Mouse (Mus musculus) embryonic stem cell, embryonic (primary cell): ENCODE data around the gene Pif1.

ENCODE experiments used
- CTCF ChIA-PET, 4 experiments: fragments of 300-600 bp in 2 of 4; fragments of 350-600 bp in 2 of 4; sonication (Branson Sonifier 250); formaldehyde crosslinking; loops; one replicate each; lab custom pipeline; 2022; ENCODE audit warnings: inconsistent platforms in 2 of 4; lab: Charles Lee
- POLR2A ChIA-PET, 4 experiments: fragments of 300-600 bp in 2 of 4; fragments of 350-600 bp in 2 of 4; sonication (Branson Sonifier 250); formaldehyde crosslinking; loops; one replicate each; lab custom pipeline; 2022; ENCODE audit warnings: antibody characterized with exemption in 4 of 4, inconsistent platforms in 1 of 4; lab: Charles Lee

Gene Pif1

GRCm38 (mm10) chr9:65603401-65604102 lies 16.6 kb downstream of the Pif1 start:
- ChIA-PET CTCF (interaction anchor here (0.5 to 7.6 kb wide), 49 partner anchors 9 to 911 kb away, joined by 3 to 268 read pairs (median 4); partner anchors contain the start of genes Oaz2 (in 2 of the 4), Ankdd1a (in 1 of the 4), Fbxl22 (in 1 of the 4) and Pif1 (in 1 of the 4)), POLR2A (interaction anchor here in 3 of 4 experiments (0.5 to 15.0 kb wide), 29 partner anchors 10 to 311 kb away, joined by 3 to 240 read pairs (median 4); partner anchors contain the start of genes Oaz2 (in 1 of the 3), Plekho2 (in 1 of the 3), Rbpms2 (in 1 of the 3) and Zfp609 (in 1 of the 3))

- POLR2A ChIA-PET, result interaction anchor here (0.5 to 15.0 kb wide), 82 partner anchors 8 to 623 kb away, joined by 3 to 240 read pairs (median 6); partner anchors contain the start of genes Csnk1g1 (in 2 of the 4), Mtfmt (in 2 of the 4), Oaz2 (in 2 of the 4) and Pif1 (in 2 of the 4)
- CTCF ChIA-PET, result interaction anchor here (0.5 to 7.6 kb wide), 99 partner anchors 10 to 741 kb away, joined by 3 to 268 read pairs (median 4); partner anchors contain the start of genes Oaz2 (in 2 of the 4), Zfp609 (in 2 of the 4), Mtfmt (in 1 of the 4) and Plekho2 (in 1 of the 4)
These were observed 18.6 kb downstream of the Pif1 start for GRCm38 (mm10) chr9:65605471-65606136.

GRCm38 (mm10) chr9:65606321-65607109 lies 19.6 kb downstream of the Pif1 start:
- ChIA-PET CTCF (interaction anchor here (0.6 to 7.6 kb wide), 40 partner anchors 8 to 1396 kb away, joined by 3 to 268 read pairs (median 6); partner anchors contain the start of genes Mtfmt (in 1 of the 4), Oaz2 (in 1 of the 4), Plekho2 (in 1 of the 4) and Zfp609 (in 1 of the 4)), POLR2A (interaction anchor here (0.6 to 15.0 kb wide), 78 partner anchors 8 to 905 kb away, joined by 3 to 240 read pairs (median 6); partner anchors contain the start of genes Csnk1g1 (in 2 of the 4), Oaz2 (in 2 of the 4), Pif1 (in 2 of the 4) and Plekho2 (in 2 of the 4))

- POLR2A ChIA-PET, result interaction anchor here (0.6 to 15.0 kb wide), 56 partner anchors 8 to 411 kb away, joined by 3 to 240 read pairs (median 9); partner anchors contain the start of genes Pif1 (in 2 of the 4), Plekho2 (in 2 of the 4), Rbpms2 (in 2 of the 4) and Oaz2 (in 1 of the 4)
- CTCF ChIA-PET, result interaction anchor here (0.5 to 7.6 kb wide), 17 partner anchors 8 to 1395 kb away, joined by 3 to 268 read pairs (median 12); partner anchors contain the start of genes Mtfmt (in 1 of the 4), Oaz2 (in 1 of the 4) and Zfp609 (in 1 of the 4)
These were observed 20.2 kb downstream of the Pif1 start for GRCm38 (mm10) chr9:65607120-65607519.

DNA sequence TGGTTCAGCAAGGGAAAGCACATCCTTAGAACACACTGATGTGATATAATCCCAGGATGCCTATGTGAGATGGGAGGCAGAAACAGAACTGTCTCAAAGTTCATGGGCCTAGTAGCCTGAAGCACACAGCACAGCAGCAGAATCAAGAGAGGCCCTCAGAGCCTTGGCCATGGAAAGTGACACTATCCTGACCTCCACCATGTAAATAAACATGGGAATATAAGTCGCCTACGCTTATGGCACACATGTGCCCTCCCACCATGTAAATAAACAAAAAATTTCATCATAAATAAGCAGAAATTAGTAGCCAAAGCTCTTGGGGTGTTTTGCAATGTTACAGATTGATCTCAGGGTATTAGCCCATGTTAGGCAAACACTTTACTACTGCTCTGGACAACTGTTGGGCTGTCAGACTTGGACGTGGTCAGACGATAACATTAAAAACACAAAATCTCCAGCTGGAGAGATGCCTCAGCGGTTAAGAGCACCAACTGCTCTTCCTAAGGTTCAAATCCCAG lies 25.1 kb downstream of the Pif1 start:
- CTCF ChIA-PET, result interaction anchor here in 2 of 4 experiments (1.0 to 2.2 kb wide), 4 partner anchors 8 to 52 kb away, joined by 3 to 8 read pairs (median 3); no protein-coding TSS in a partner anchor
- POLR2A ChIA-PET, result interaction anchor here in 2 of 4 experiments (0.9 to 5.3 kb wide), 11 partner anchors 8 to 52 kb away, joined by 3 to 21 read pairs (median 4); no protein-coding TSS in a partner anchor

DNA sequence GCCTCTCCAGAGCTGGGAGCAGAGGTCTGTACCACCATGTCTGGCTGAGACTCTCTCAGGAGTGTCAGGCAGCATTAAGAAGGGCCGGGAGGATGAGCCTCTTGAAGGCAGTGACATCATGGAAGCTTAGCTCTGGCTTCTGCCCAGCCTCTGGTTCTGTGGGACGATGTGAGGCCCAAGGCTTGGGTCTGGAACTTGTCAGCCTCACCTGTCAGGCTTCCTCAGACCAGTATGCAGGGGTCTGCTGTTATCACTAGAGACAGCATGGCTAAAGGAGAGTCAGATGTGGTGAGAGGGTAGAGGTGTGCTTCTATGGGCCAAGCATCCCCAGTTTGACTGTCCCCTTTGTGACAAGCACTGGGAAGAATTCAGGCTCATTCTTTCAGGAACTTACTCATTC lies 26.1 kb downstream of the Pif1 start:
- ChIA-PET POLR2A (interaction anchor here in 1 of 4 experiments (0.5 to 1.2 kb wide), 7 partner anchors 17 to 51 kb away, joined by 3 to 6 read pairs (median 4); no protein-coding TSS in a partner anchor), CTCF (interaction anchor here in 3 of 4 experiments (0.6 to 1.2 kb wide), 3 partner anchors 9 to 51 kb away, joined by 3 to 5 read pairs (median 4); no protein-coding TSS in a partner anchor)

DNA sequence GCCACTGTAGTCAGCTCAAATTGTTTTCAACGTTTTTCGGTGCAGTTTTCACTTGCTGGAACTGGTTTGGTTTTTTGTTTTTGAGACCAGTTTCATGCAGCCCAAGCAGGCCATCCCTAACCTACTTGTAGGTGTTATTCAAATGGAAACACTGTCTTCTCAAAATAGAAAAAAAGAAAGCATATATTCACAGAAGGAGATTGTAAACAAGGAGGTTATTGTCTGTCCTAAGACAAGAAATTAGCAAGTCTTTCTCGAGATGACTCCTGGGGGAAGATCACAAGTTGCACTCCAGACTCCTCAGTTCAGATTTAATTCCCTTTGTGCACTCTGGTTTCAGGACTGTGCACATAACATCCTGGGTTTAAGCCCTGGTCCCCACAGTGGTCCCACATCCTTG lies 32.4 kb downstream of the Pif1 start:
- POLR2A ChIA-PET, result interaction anchor here in 3 of 4 experiments (0.5 to 23.9 kb wide), 25 partner anchors 9 to 105 kb away, joined by 3 to 590 read pairs (median 7); partner anchors contain the start of genes Rbpms2 (in 3 of the 3), Oaz2 (in 1 of the 3) and Plekho2 (in 1 of the 3)
- CTCF ChIA-PET, result interaction anchor here in 3 of 4 experiments (0.6 to 2.9 kb wide), 7 partner anchors 13 to 46 kb away, joined by 3 to 19 read pairs (median 4); no protein-coding TSS in a partner anchor

DNA sequence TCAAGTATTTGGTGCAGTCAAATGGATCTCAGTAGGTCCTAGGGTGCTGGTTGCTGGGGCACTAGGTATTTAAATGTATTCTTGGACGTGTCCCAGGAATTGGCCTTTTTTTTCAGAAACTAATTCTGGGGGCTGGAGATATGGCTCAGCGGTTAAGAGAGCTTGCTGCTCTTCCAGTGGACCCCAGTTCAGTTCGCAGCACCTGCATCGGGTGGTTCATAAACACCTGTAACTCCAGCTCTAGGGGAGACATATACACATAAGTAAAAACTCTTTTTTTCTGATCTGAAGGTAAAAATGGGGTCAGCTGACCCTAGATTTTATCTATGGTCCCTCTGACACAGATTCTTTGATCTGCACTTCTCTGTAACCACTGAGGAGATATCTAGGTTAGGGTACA lies 34.2 kb downstream of the Pif1 start:
- CTCF ChIA-PET, result interaction anchor here in 3 of 4 experiments (0.6 to 2.9 kb wide), 7 partner anchors 8 to 44 kb away, joined by 3 to 19 read pairs (median 4); partner anchors contain the start of gene Rbpms2 (in 1 of the 3)

DNA sequence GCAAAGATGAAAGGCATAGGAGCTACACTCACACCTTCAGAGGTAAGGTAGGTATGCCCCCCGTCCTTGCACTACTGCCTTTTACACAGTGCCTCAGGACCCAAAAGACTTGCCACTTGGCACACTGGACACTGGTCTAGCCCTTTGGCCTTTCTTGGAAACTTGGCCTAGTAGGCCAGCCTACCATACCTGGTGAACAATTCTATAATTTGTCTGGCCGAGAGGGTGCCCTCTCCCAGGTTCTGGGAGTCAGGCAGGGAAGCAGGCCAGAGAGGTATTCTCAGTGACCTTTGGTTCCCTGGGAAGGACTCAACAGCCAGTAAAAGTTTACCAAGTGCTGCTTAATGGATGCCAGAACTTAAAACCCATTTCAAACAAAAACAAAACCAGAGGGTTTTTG lies 34.7 kb downstream of the Pif1 start:
- ChIA-PET POLR2A (interaction anchor here in 3 of 4 experiments (0.7 to 23.9 kb wide), 16 partner anchors 8 to 65 kb away, joined by 3 to 590 read pairs (median 20); partner anchors contain the start of genes Rbpms2 (in 2 of the 3) and Oaz2 (in 1 of the 3)), CTCF (interaction anchor here in 3 of 4 experiments (0.6 to 2.9 kb wide), 4 partner anchors 16 to 42 kb away, joined by 3 to 19 read pairs (median 6); no protein-coding TSS in a partner anchor)

More for the DNA sequence above, 34.2 kb downstream of the Pif1 start:
- POLR2A ChIA-PET, result interaction anchor here in 3 of 4 experiments (0.6 to 23.9 kb wide), 20 partner anchors 8 to 307 kb away, joined by 3 to 590 read pairs (median 10); partner anchors contain the start of genes Rbpms2 (in 2 of the 3) and Oaz2 (in 1 of the 3)

DNA sequence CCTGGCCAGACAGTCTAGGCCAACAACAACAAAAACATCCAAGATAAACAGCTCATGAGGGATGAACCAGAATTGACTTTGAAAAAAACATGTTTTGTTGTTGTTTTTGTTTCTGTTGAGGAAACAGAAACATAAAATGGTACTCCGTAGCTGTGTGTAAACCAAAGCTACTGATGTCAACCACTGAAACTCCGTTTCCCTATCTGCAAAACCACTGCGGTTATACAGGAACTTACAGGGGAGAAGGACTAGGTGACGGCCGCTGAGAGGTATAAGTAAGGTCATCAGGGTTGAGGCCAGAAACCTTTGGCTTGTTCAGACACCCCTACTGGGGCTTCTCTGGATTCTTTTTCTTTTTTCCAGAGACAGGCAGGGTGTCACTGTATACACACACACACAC lies 35.9 kb downstream of the Pif1 start:
- CTCF ChIA-PET, result no interaction called here
- POLR2A ChIA-PET, result interaction anchor here in 3 of 4 experiments (0.5 to 23.9 kb wide), 6 partner anchors 10 to 317 kb away, joined by 3 to 590 read pairs (median 5); partner anchors contain the start of gene Oaz2 (in 1 of the 3)

- POLR2A ChIA-PET, result interaction anchor here in 2 of 4 experiments (1.0 to 23.9 kb wide), 11 partner anchors 8 to 41 kb away, joined by 3 to 590 read pairs (median 7); partner anchors contain the start of gene Oaz2 (in 1 of the 2)
- CTCF ChIA-PET, result interaction anchor here in 1 of 4 experiments (0.6 kb wide), 1 partner anchor 32 kb away, joined by 6 read pairs; no protein-coding TSS in a partner anchor
These were observed 37.3 kb downstream of the Pif1 start for GRCm38 (mm10) chr9:65624266-65624665.

DNA sequence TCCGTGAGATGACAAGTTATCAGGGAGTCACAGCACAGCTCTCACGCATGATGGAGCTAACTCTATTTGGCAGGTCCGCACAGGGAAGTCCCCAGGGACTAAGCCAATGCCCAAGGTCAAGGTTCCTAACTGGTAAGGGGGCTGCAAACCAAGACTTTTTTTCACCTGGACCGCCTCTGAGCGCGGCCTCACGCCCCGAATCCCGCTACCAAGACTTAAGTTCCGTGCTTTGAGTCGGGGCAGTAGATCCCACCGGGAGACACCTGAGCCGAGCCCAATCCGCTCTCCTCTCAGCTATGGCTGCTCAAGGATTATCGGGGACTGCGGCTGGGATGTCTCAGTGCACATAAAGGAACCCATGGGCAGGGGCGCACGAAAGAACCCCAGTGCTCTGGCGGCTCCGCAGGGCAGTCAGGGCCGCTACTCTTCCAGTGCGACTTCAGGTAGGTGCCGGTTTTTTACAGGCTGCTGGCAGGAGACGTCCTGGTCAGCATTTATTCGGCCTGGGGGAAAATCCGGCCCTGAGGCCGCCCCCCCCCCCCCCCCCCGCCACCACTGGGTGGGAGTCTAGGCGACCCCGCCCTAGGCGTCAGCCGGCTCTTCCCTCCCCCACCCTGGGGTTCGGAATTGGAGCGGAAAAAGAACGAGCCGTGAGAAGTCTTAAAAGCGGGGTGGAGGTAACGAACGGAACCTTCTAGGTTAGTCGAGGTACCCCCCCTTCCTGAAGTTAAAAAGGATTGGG lies 42.2 kb downstream of the Pif1 start, which contains the start of gene Rbpms2:
Gene Rbpms2, plus strand, starts transcription at position 624 of the 742 bp plus-strand sequence.
- ChIA-PET CTCF (interaction anchor here (0.5 to 1.6 kb wide), 9 partner anchors 8 to 275 kb away, joined by 3 to 9 read pairs (median 4); no protein-coding TSS in a partner anchor), POLR2A (interaction anchor here in 3 of 4 experiments (0.7 to 23.9 kb wide), 34 partner anchors 9 to 198 kb away, joined by 3 to 590 read pairs (median 6); partner anchors contain the start of genes Oaz2 (in 1 of the 3), Plekho2 (in 1 of the 3) and Zfp609 (in 1 of the 3))

DNA sequence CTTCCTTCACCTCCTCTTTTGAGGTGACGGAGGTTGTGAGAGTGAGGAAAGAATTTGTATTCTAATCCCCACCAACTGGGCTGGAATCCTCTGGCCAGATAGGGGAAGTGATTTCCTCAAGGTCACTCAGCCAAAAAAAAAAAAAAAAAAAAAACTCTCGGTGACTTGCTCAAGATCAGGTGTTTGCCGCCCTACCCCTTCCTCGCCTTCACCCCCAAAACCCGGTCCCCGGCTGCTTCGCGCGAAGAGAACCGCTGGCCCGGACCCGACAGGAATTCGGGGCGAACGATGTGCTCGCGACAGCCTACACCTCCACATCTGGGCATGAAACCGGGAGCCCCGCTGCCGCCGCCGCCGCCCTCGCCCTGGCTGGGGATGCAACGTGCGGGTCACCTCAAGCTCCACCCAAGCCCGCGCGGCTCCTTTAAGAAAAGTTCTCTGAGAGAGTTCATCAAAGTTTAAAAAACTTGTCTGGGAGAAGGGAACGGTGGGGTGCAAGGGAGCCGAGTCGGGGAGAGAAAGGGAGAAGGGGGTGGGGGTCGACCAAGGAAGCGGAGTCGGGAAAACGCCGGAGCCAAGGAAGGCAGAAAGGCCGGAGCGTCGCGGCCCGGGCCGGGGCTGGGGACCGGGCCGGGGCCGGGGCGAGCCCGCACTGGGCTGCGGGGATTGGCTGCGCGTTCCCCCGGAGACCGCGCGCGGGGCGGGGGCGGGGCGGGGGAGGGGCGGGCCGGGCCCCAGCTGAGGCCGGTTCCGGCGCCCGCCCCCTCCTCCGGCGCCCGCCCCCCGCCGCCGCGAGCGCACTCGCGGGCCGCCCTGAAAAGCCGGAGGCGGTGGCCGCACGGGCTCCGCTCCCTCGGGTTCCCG lies 43.0 kb downstream of the Pif1 start:
- CTCF ChIA-PET, result interaction anchor here (0.6 to 4.9 kb wide), 12 partner anchors 9 to 1753 kb away, joined by 3 to 35 read pairs (median 4); no protein-coding TSS in a partner anchor
- POLR2A ChIA-PET, result interaction anchor here (0.6 to 23.9 kb wide), 31 partner anchors 9 to 1077 kb away, joined by 3 to 590 read pairs (median 5); partner anchors contain the start of genes Oaz2 (in 1 of the 4), Plekho2 (in 1 of the 4) and Zfp609 (in 1 of the 4)
